Mouse (Mus musculus): ENCODE measurements around the gene Rgl2.
"Not testable (repeated sequence)": the region's sequence is repeated elsewhere in the genome, so short reads cannot be mapped to it uniquely, and the experiment has no call there.

Gene Rgl2

DNA sequence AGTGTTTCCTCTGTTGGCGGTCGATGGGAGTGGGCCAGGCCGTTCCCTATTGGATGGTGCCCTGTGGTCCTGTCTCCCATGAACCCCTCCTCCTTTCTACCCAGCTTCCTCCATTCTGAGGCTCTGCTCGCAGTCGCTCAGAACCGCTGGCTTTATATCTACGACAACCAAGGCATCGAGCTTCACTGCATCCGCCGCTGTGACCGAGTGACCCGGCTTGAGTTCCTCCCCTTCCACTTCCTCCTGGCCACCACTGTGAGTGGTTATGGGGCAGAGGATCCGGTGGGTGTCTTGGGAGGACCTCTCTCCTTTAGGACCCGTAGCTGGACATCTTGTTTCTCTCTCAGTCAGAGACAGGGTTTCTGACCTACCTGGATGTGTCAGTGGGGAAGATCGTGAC lies 14.1 kb downstream of the Rgl2 start:
- ATAC-seq (ENCODE audit: insufficient number of reproducible peaks, low FRiP score, low TSS enrichment): no peak

DNA sequence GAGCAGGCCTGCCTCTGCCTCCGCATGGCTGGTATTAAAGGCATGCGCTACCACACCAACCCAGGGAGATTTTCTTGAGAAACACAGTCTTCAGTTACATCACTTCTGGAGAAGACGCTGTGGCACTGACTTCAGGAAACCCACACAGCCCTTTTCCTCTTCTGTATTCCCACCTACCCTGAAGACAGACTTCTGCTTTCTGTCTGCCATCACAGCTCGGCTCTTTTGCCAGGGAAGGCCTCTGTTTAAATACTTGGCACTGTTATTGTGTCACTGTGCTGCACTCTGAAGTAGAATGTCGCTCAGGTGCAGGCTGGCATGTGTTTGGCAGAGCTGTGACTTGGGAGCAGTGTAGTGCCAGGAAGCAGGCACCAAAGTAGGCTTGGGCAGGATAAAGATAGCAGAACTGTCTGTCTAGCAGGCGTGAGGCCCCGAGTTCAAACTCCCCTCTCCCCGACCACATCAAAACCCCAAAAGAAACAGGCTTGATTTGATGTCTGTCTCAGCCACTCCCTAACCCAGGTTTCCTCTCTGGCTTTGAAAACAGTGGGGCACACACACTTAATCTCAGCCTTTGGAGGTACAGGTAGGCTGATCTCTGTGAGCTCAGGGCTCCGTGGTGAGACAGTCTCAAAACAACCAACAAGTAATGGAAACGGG lies 18.2 kb downstream of the Rgl2 start:
- no peak for ATAC-seq (ENCODE audit: insufficient number of reproducible peaks, low FRiP score, low TSS enrichment)

GRCm38 (mm10) chr17:33948090-33948904 lies 19.0 kb downstream of the Rgl2 start:
- ATAC-seq (ENCODE audit: insufficient number of reproducible peaks, low FRiP score, low TSS enrichment): no peak

DNA sequence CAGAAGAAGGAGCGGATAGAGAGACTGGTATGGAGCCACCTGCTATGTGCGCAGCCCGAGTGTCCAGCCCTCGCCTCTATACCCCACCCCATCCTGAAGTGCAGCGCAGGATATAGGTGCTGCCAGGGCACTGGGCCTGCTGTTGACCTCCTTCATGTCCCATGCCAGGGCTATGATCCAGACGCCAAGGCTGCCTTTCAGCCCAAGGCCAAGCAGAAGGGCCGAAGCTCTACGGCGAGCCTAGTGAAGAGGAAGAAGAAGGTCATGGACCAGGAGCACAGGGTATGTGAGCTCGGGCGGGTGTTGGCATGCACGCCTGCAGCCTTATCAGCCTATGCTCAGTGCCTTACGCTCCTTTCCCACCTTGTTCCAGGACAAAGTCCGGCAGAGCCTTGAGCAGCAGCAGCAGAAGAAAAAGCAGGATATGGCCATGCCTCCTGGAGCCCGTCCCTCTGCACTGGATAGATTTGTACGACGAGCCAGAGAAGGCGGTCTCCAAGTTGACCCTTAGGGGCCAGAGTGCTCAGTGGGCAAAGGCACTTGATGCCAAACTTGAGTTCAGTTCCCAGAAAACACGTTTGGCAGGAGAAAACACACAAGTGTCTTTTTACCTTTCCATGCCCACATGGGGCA lies 19.7 kb downstream of the Rgl2 start:
- ATAC-seq (ENCODE audit: insufficient number of reproducible peaks, low FRiP score, low TSS enrichment): no peak

GRCm38 (mm10) chr17:33950131-33950625 lies 20.8 kb downstream of the Rgl2 start:
- ATAC-seq (ENCODE audit: insufficient number of reproducible peaks, low FRiP score, low TSS enrichment): no peak

DNA sequence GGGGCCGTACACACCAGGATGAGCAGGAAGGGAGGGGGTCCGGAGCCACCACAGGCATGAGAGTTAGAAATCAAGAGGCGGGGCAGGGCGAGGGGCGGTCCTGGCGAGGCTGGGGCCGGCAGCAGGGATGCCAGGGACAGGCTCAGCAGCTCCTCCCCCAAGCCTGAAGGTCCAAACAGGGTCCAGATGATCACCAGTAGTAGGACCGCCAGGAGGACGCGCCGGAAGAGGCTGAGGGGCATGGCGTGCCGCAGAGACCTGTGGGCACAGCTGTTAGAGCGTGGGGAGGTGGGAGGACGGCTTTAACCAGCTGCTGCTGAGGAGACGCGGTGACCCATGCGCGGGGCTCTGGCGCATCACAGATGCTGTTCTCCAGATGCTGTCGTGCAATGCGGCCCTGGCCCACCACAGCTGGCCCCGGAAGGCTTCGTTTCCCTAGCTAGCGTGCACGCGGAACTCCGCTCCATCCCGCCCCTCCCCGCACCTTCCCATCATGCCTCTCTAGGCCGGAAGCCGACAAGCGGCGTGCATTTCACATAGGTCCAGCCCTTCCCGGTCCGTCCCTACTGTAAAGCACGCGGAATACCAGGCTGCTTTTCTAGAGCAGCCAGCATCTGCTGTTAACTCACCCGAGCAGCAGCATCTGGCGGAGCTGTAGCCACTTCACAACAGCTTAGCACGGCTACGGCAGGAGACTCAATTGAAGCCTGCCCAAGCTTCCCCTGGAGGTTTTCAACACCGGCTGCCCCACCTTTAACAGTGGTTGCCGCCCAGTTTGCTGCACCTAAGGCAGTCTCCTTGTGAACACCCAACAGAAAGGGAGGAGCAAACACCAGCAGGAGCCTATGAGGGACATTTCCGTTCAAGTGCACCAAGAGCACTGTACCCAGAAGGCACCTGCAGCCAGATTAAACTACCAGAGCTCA lies 21.9 kb downstream of the Rgl2 start, which contains the start of gene B3galt4:
TSS of gene B3galt4 (minus strand) at position 468 of the 926 bp plus-strand sequence.
- peak; percentile 45 for ATAC-seq (ENCODE audit: insufficient number of reproducible peaks, low FRiP score, low TSS enrichment)

DNA sequence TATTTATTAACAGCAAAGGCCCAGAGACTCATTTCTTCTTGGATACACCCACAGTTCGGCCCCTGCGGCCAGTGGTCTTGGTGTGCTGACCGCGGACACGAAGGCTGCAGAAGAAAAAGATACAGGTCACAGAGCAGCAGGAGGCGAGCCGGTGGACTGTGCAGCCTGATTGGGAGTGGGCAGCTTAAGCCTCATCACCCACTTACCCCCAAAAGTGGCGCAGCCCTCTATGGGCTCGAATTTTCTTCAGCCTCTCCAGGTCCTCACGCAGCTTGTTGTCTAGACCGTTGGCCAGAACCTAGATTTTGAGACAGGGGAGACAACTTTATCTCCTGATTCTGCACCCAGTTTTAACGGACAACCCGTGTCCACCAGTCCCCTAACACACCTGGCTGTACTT lies 22.7 kb downstream of the Rgl2 start:
- ATAC-seq (ENCODE audit: insufficient number of reproducible peaks, low FRiP score, low TSS enrichment): not testable (repeated sequence)

- no peak for ATAC-seq (ENCODE audit: insufficient number of reproducible peaks, low FRiP score, low TSS enrichment)
Observed at GRCm38 (mm10) chr17:33952879-33953278, 23.5 kb downstream of the Rgl2 start.

DNA sequence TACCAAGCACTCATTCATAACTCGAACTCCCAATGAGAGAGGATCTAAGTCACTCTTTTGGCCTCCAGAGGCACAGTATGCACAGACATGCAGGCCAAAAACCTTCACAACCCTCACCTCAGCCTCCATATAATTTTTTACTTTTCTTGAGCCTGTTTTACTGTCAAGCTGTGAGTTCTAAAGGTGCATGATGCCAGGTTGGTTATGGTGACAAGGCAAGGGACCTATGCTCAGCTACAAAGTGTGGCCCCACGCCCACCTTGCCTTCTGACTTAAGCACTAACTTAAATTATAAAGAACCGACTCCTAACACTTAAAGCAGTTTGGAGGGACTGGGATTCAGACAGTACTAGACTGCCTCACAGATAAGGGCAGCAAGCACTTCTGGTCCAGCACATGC lies 24.0 kb downstream of the Rgl2 start:
- ATAC-seq (ENCODE audit: insufficient number of reproducible peaks, low FRiP score, low TSS enrichment): no peak

DNA sequence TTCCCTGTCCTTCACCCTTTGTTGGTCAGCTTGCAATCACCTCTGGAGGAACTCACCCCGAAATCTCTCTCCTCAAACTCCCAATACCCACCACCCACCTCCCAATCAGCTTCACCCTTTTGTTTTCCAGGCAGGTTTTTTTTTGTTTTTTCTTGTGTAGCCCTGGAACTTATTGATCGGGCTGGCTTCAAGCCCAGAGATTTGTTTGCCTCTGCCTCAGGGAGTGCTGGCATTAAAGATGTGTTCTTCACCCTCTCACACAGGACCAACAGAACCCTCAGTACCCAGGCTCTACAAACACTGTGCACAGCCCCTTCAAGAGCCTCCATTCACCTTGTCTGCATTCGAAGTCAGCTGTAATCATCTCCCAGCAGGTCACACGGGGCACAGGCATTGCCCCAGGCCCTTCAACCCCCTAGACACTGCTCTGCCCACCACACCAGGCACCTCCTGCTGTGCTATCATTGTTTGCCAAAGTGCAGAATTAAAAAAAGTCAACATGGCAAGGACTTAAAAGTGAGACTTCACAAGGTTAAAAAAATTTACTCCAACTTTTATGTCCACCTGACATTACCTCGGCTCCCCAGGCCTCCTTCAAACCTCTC lies 24.7 kb downstream of the Rgl2 start:
- ATAC-seq (ENCODE audit: insufficient number of reproducible peaks, low FRiP score, low TSS enrichment): no peak

GRCm38 (mm10) chr17:33954646-33955554 lies 25.6 kb downstream of the Rgl2 start:
- ATAC-seq (ENCODE audit: insufficient number of reproducible peaks, low FRiP score, low TSS enrichment): no peak; the same call in 1 of the 2 replicates

- peak; percentile 80; the same call in 1 of the 2 replicates for ATAC-seq (ENCODE audit: insufficient number of reproducible peaks, low FRiP score, low TSS enrichment)
Observed at GRCm38 (mm10) chr17:33955555-33956214, 26.3 kb downstream of the Rgl2 start, which contains the start of the genes Vps52 and Rps18. Gene Vps52 (plus strand): TSS chr17:33955812. Gene Rps18 (minus strand): TSS chr17:33956001.

DNA sequence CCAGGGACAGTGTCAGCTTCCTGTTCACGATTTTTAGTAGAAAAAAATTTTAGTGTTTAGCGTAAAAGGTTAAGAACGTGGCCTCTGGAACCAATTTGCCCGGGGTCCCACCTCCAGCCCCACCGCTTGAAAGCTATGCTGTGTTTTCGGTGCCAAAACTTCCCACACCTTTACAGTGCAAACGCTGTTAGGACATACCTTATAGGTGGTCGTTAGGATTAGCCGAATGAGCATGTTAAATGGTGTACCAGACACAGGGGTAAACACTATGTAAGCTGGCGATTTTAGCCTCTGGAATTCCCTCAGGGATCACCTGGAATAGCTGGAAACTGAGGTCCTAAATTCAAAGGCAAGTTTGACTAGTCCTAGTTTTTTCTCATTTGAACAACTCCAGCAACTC lies 27.0 kb downstream of the Rgl2 start:
- no peak for ATAC-seq (ENCODE audit: insufficient number of reproducible peaks, low FRiP score, low TSS enrichment)

DNA sequence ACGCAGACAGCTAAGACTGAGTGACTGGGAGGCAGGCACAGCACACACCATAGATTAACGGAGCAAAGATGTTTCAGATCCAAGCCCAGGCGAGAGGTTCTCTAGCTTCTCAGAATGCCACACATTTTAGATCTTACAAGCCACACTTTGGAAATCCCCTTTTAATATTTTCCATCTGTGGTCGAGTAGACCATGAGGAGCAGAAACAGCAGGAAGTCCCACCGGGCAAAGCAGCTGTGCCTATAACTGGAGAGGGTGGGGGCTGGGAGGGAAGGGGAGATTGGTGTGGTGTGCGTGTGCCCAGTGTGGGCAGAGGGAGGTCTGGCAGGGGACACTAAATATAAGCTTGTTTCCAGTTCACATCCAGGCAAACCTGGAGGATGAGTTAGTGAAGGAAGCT lies 28.1 kb downstream of the Rgl2 start:
- no peak for ATAC-seq (ENCODE audit: insufficient number of reproducible peaks, low FRiP score, low TSS enrichment)

- no peak for ATAC-seq (ENCODE audit: insufficient number of reproducible peaks, low FRiP score, low TSS enrichment)
Observed at GRCm38 (mm10) chr17:33958451-33958850, 29.1 kb downstream of the Rgl2 start.

GRCm38 (mm10) chr17:33959135-33959534 lies 29.8 kb downstream of the Rgl2 start:
- ATAC-seq (ENCODE audit: insufficient number of reproducible peaks, low FRiP score, low TSS enrichment): no peak

DNA sequence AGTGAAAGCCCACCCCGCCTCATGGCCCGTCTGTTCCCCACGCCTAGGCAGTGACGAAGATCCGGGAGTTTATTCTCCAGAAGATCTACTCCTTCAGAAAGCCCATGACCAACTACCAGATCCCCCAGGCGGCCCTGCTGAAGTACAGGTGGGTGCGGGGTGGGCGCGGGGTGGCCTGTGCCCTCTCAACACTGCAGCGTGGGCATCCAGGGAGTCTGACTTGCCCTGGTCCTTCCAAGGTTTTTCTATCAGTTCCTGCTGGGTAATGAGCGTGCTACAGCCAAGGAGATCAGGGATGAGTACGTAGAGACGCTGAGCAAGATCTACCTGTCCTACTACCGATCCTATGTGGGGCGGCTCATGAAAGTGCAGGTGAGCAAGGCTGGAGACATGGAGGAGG lies 30.6 kb downstream of the Rgl2 start:
- ATAC-seq (ENCODE audit: insufficient number of reproducible peaks, low FRiP score, low TSS enrichment): no peak

- no peak for ATAC-seq (ENCODE audit: insufficient number of reproducible peaks, low FRiP score, low TSS enrichment)
Observed at GRCm38 (mm10) chr17:33962876-33963275, 33.5 kb downstream of the Rgl2 start.
